Mouse (Mus musculus) cerebellum, adult 2 months (tissue): ENCODE data around the gene AI837181.

Source experiments
- CTCF ChIP-seq: fragments of 200-500 bp; IDR thresholded peaks from 2 replicates; pipeline ENCODE4 v1.5.1; 2011; ENCODE audit warnings: low read depth, mild to moderate bottlenecking, control low read depth, low read length, moderate library complexity, borderline replicate concordance; ENCODE audit not compliant: insufficient read depth
- POLR2A ChIP-seq: fragments of 200-500 bp; IDR thresholded peaks from 2 replicates; pipeline ENCODE4 v1.6.1; 2011; ENCODE audit warnings: low read length, control low read depth, borderline replicate concordance; ENCODE audit not compliant: insufficient read depth

- TF ChIP-seq CTCF (no peak), POLR2A (no peak)
Observed at GRCm38 (mm10) chr19:5473720-5474119, 48.8 kb downstream of the AI837181 start, which contains the start of gene Efemp2.
